Mouse (Mus musculus) liver, embryonic 11.5 days (tissue): ENCODE measurements at regions not wholly inside any gene's neighbourhood (a gene's known extent, or its start where the extent isn't known, plus 50 kb on each side); places are given as distances from the start of the nearest gene placed in this dataset.

Source experiments
- ATAC-seq: fragments of 200-750 bp; cut with Nextera tagmentation; replicated peaks from 2 replicates; pipeline ENCODE4 v1.8.0; 2017; ENCODE audit warnings: moderate number of reproducible peaks, mild to moderate bottlenecking, moderate TSS enrichment, moderate library complexity; ENCODE audit not compliant: low FRiP score
- DNase-seq: peaks from one replicate; pipeline ENCODE4 v3.0.0-alpha.2; 2017; ENCODE audit warnings: low spot score
- H3K27ac ChIP-seq: fragments of 300-500 bp; sonication (generic); 2 replicates; pipeline ENCODE4 v1.5.1; 2014; ENCODE audit warnings: mild to moderate bottlenecking, low read depth, low read length, control low read depth
- H3K27me3 ChIP-seq: fragments of 300-500 bp; sonication (generic); replicated peaks from 2 replicates; pipeline ENCODE4 v1.6.1; 2014; ENCODE audit warnings: low read length, mixed read lengths; ENCODE audit not compliant: control insufficient read depth, insufficient read depth
- H3K36me3 ChIP-seq: fragments of 300-500 bp; sonication (generic); 2 replicates; pipeline ENCODE4 v1.6.1; 2014; ENCODE audit warnings: mild to moderate bottlenecking, low read length, moderate library complexity, mixed read lengths; ENCODE audit not compliant: control insufficient read depth, insufficient read depth
- H3K4me1 ChIP-seq: fragments of 300-500 bp; sonication (generic); replicated peaks from 2 replicates; pipeline ENCODE4 v1.6.1; 2014; ENCODE audit warnings: low read length, mixed read lengths; ENCODE audit not compliant: control insufficient read depth, insufficient read depth
- H3K4me2 ChIP-seq: fragments of 300-500 bp; sonication (generic); 2 replicates; pipeline ENCODE4 v1.6.1; 2014; ENCODE audit warnings: mild to moderate bottlenecking, control low read depth, moderate library complexity
- H3K4me3 ChIP-seq: fragments of 300-500 bp; sonication (generic); 2 replicates; pipeline ENCODE4 v1.5.1; 2014; ENCODE audit warnings: low read depth, low read length, control low read depth
- H3K9ac ChIP-seq: fragments of 300-500 bp; sonication (generic); 2 replicates; pipeline ENCODE4 v1.6.1; 2014; ENCODE audit warnings: low read depth, low read length, control low read depth
- H3K9me3 ChIP-seq: fragments of 300-500 bp; sonication (generic); 2 replicates; pipeline ENCODE4 v1.6.1; 2016; ENCODE audit warnings: low read length, inconsistent platforms, mixed read lengths; ENCODE audit not compliant: control insufficient read depth
- WGBS: fragments of 180-500 bp; shearing (Covaris S2); extraction: QIAGEN DNeasy Blood & Tissue Kit; methylation state at CpG from one replicate; pipeline ENCODE4 v1.1.7; 2014; 5-methylcytosine and 5-hydroxymethylcytosine counted together

GRCm38 (mm10) chr8:25362146-25362545, 538.0 kb upstream of the Adam5 start:
- H3K36me3 ChIP-seq = no peaks in the 10 kb centered on the region
- no peaks in the 10 kb centered on the region for H3K4me1 ChIP-seq
- no peaks in the 10 kb centered on the region for H3K9me3 ChIP-seq
- H3K4me2 ChIP-seq = no peak overlapping the region
- no peak overlapping the region for H3K27ac ChIP-seq
- H3K27me3 ChIP-seq = no peaks in the 10 kb centered on the region
- H3K9ac ChIP-seq = no peak overlapping the region
- no peak overlapping the region for H3K4me3 ChIP-seq
- DNase-seq (no peak), ATAC-seq (no peak)
- WGBS = 58% methylated on average over 4 of the region's 4 CpGs

GRCm38 (mm10) chr8:25361420-25361819, 537.3 kb upstream of the Adam5 start:
- no peak for ATAC-seq
- no peaks in the 10 kb centered on the region for H3K36me3 ChIP-seq
- H3K4me3 ChIP-seq = no peak overlapping the region
- H3K9me3 ChIP-seq = no peaks in the 10 kb centered on the region
- WGBS = 81% methylated on average over 5 of the region's 5 CpGs
- H3K4me2 ChIP-seq = no peak overlapping the region
- H3K4me1 ChIP-seq = no peaks in the 10 kb centered on the region
- no peaks in the 10 kb centered on the region for H3K27me3 ChIP-seq
- no peak overlapping the region for H3K9ac ChIP-seq
- no peak overlapping the region for H3K27ac ChIP-seq
- DNase-seq = no peak

- ATAC-seq = no peak
- Histone ChIP-seq H3K27ac (no peak overlapping the region), H3K4me3 (no peak overlapping the region), H3K9ac (no peak overlapping the region), H3K36me3 (no peaks in the 10 kb centered on the region), H3K9me3 (no peaks in the 10 kb centered on the region), H3K27me3 (peaks cover 9% of the 10 kb centered on the region), H3K4me1 (no peaks in the 10 kb centered on the region), H3K4me2 (no peak overlapping the region)
- DNase-seq = no peak
- whole genome bisulfite sequencing = 84% methylated on average over 12 of the region's 12 CpGs
Measured at GRCm38 (mm10) chr8:25358539-25359165, 534.5 kb upstream of the Adam5 start.

- peak overlapping the region; percentile 24; the same call in 1 of the 2 replicates for H3K4me3 ChIP-seq
- H3K27ac ChIP-seq = no peak overlapping the region
- no peak overlapping the region for H3K9ac ChIP-seq
- no peaks in the 10 kb centered on the region for H3K36me3 ChIP-seq
- 7% methylated on average over 27 of the region's 27 CpGs for WGBS
- no peak for ATAC-seq
- no peak for DNase-seq
- no peaks in the 10 kb centered on the region for H3K9me3 ChIP-seq
- peaks cover 22% of the 10 kb centered on the region for H3K27me3 ChIP-seq
- H3K4me1 ChIP-seq = no peaks in the 10 kb centered on the region
- H3K4me2 ChIP-seq = peak overlapping the region; percentile 14
Measured at GRCm38 (mm10) chr8:25353822-25354770, 529.9 kb upstream of the Adam5 start.

- Histone ChIP-seq H3K36me3 (no peaks in the 10 kb centered on the region), H3K27me3 (peaks cover 22% of the 10 kb centered on the region), H3K4me2 (peak overlapping the region; percentile 14), H3K9ac (no peak overlapping the region), H3K4me1 (no peaks in the 10 kb centered on the region), H3K27ac (no peak overlapping the region), H3K4me3 (no peak overlapping the region), H3K9me3 (no peaks in the 10 kb centered on the region)
- ATAC-seq = no peak
- no peak for DNase-seq
- 40% methylated on average over 7 of the region's 7 CpGs for WGBS
Measured at GRCm38 (mm10) chr8:25353405-25353804, 529.2 kb upstream of the Adam5 start.

GRCm38 (mm10) chr8:25348003-25348683, 524.0 kb upstream of the Adam5 start:
- no peaks in the 10 kb centered on the region for H3K9me3 ChIP-seq
- DNase-seq (no peak), ATAC-seq (no peak)
- H3K27me3 ChIP-seq = peaks cover 8% of the 10 kb centered on the region
- no peak overlapping the region for H3K9ac ChIP-seq
- no peak overlapping the region for H3K4me2 ChIP-seq
- H3K4me3 ChIP-seq = no peak overlapping the region
- H3K4me1 ChIP-seq = no peaks in the 10 kb centered on the region
- 89% methylated on average over 10 of the region's 10 CpGs for WGBS
- no peak overlapping the region for H3K27ac ChIP-seq
- H3K36me3 ChIP-seq = no peaks in the 10 kb centered on the region

- DNase-seq (peak; percentile 44), ATAC-seq (no peak)
- no peaks in the 10 kb centered on the region for H3K4me1 ChIP-seq
- no peak overlapping the region for H3K4me2 ChIP-seq
- no peaks in the 10 kb centered on the region for H3K36me3 ChIP-seq
- no peaks in the 10 kb centered on the region for H3K9me3 ChIP-seq
- WGBS = 64% methylated on average over 10 of the region's 10 CpGs
- H3K9ac ChIP-seq = no peak overlapping the region
- no peak overlapping the region for H3K27ac ChIP-seq
- no peak overlapping the region for H3K4me3 ChIP-seq
- no peaks in the 10 kb centered on the region for H3K27me3 ChIP-seq
Measured at GRCm38 (mm10) chr8:25343160-25343602, 519.0 kb upstream of the Adam5 start.

- H3K4me1 ChIP-seq = no peaks in the 10 kb centered on the region
- H3K27me3 ChIP-seq = no peaks in the 10 kb centered on the region
- no peaks in the 10 kb centered on the region for H3K9me3 ChIP-seq
- no peak overlapping the region for H3K9ac ChIP-seq
- WGBS = 66% methylated on average over 5 of the region's 5 CpGs
- DNase-seq (no peak), ATAC-seq (no peak)
- no peak overlapping the region for H3K4me2 ChIP-seq
- no peak overlapping the region for H3K4me3 ChIP-seq
- H3K27ac ChIP-seq = no peak overlapping the region
- H3K36me3 ChIP-seq = no peaks in the 10 kb centered on the region
Measured at GRCm38 (mm10) chr8:25342501-25342900, 518.3 kb upstream of the Adam5 start.
